In the genomic region with DNA sequence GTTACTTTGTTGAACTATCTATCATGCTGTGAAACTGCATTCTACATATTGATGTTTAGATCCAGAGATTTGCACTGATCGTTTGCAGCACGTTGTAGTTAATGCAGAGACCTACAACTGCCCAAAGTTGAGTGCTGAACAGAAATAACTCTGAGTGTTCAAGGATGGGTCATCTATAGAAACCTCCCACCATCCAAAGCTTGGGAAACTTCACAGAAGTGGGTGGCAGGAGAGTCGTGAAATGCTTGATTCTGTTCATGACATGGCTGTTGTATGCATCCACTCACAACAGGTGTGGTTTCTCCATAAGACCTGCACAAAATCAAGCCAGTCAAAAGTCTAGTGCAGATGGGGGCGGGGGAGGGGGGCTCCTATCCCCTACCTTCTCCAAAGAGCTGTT, we compare ENCODE assay signal across 15 mouse cellular contexts.
"Had no signal": no experiment of that assay in that cellular context is flagged by ENCODE, and none has a peak within 500 bp of the region (broad histone marks: within the 10 kb centered on the region; RNA-seq: fewer than 3 reads in every experiment).

No protein-coding gene starts in this region.

- DNase-seq: heart, postnatal 10 days; heart, postnatal 14 days; heart, postnatal 4 days; kidney, adult 11 months; kidney, adult 18-20 months; kidney, adult 2 months; kidney, adult 8-10 months; kidney, adult 9 months; kidney, postnatal 10 days; kidney, postnatal 14 days; kidney, postnatal 25 days; kidney, postnatal 36 days; kidney, postnatal 4 days; layer of hippocampus, adult 9-11 months; layer of hippocampus, postnatal 36 days had no signal
